Mouse (Mus musculus) heart, embryonic 14.5 days (tissue): ENCODE data around the gene Pltp. TPM values are rescaled to one million over a fixed set of nuclear protein-coding genes. Genes with fewer than 3 reads are reported as not detected.

Experiments used
- ATAC-seq: fragments of 200-750 bp; cut with Nextera tagmentation; 2 replicates; pipeline ENCODE4 v1.8.0; 2017; ENCODE audit warnings: low read depth, moderate TSS enrichment; ENCODE audit not compliant: insufficient number of reproducible peaks, insufficient read depth, low FRiP score
- H3K27ac ChIP-seq, 2 experiments: fragments of 200-500 bp in 1 of 2; fragments of 300-500 bp in 1 of 2; sonication (generic) in 1 of 2; replicated peaks in 1 of 2; 2 replicates each; pipeline ENCODE4 v1.5.1; 2012 to 2014; ENCODE audit warnings: low read depth in 2 of 2, low read length in 2 of 2, control low read depth in 1 of 2, mild to moderate bottlenecking in 1 of 2, mixed read lengths in 1 of 2; ENCODE audit not compliant: control insufficient read depth in 1 of 2, insufficient read depth in 1 of 2
- H3K27me3 ChIP-seq: fragments of 300-500 bp; sonication (generic); 2 replicates; pipeline ENCODE4 v1.6.1; 2014; ENCODE audit warnings: mild to moderate bottlenecking, low read length, control low read depth; ENCODE audit not compliant: control insufficient read depth, insufficient read depth
- H3K36me3 ChIP-seq: fragments of 300-500 bp; sonication (generic); 2 replicates; pipeline ENCODE4 v1.6.1; 2014; ENCODE audit warnings: mild to moderate bottlenecking, control low read depth, low read length, mixed read lengths; ENCODE audit not compliant: control insufficient read depth, insufficient read depth
- H3K4me1 ChIP-seq, 2 experiments: fragments of 200-500 bp in 1 of 2; fragments of 300-500 bp in 1 of 2; sonication (generic) in 1 of 2; 2 replicates each; pipeline ENCODE4 v1.6.1; 2012 to 2014; ENCODE audit warnings: low read length in 2 of 2, control low read depth in 1 of 2, mixed read lengths in 1 of 2; ENCODE audit not compliant: control insufficient read depth in 2 of 2, insufficient read depth in 2 of 2
- H3K4me2 ChIP-seq: fragments of 300-500 bp; sonication (generic); 2 replicates; pipeline ENCODE4 v1.6.1; 2014; ENCODE audit warnings: mild to moderate bottlenecking, low read length
- H3K4me3 ChIP-seq, 2 experiments: fragments of 200-500 bp in 1 of 2; fragments of 300-500 bp in 1 of 2; sonication (generic) in 1 of 2; 2 replicates each; pipeline ENCODE4 v1.5.1; 2012 to 2014; ENCODE audit warnings: low read length in 2 of 2, mild to moderate bottlenecking in 2 of 2, control low read depth in 1 of 2, low read depth in 1 of 2, moderate library complexity in 1 of 2; ENCODE audit not compliant: control insufficient read depth in 1 of 2, insufficient read depth in 1 of 2
- H3K9ac ChIP-seq: fragments of 300-500 bp; sonication (generic); 2 replicates; pipeline ENCODE4 v1.6.1; 2014; ENCODE audit warnings: mild to moderate bottlenecking, low read length
- H3K9me3 ChIP-seq: fragments of 300-500 bp; sonication (generic); 2 replicates; pipeline ENCODE4 v1.6.1; 2016; ENCODE audit warnings: low read length, control low read depth; ENCODE audit not compliant: control insufficient read depth
- WGBS: fragments of 180-500 bp; shearing (Covaris S2); extraction: QIAGEN DNeasy Blood & Tissue Kit; methylation state at CpG from one replicate; pipeline ENCODE4 v1.1.7; 2014; 5-methylcytosine and 5-hydroxymethylcytosine counted together
- polyA plus RNA-seq: library from polyadenylated mRNA; unstranded; fragments of >200 nt; fragmentation: Nextera tagmentation; extraction: Ambion mirVana; gene quantifications from 2 replicates; pipeline ENCODE4 v1.2.1, GENCODE M21; 2014

Gene Pltp
- polyA plus RNA-seq: 9.6 and 10.4 TPM in 2 replicates

DNA sequence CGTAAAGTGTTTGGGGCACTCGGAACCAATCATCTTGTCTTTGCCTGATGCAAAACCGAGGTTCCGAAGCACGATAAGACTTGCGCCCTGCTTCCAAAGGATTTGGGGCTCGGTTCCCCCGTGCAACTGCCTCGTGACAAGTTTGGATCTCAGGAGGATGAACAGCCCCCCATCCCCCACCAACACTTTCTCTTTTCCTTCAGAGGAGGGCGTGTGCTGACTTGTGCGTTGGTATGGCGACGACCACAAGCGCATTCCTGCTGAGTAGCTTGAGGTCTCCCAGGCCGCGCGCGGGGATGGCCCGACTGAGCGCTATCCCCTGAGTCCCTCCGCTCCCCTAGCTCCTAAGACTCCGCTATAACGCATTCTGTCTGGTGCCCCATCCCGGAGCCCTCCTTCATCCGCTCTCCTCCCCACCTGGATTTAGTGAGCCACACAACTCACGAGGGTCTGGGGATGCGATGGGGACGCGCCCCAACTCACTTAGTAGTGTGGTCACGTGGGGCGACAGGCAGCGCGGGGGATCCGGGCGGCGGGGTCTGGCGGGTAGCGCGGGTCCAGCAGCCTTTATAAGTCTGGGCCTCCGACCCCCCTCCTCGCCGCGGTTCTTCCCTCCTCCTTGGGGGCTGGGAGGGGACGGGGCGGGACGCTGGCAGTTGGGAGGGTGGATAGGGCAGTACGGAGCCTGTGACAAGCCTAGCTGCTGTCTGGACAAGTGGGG is at the start of gene Pltp:
Gene Pltp, minus strand, starts transcription at position 611 of the 721 bp plus-strand sequence.
- under 1% methylated on average over 47 of the region's 47 CpGs for WGBS
- Histone ChIP-seq H3K27me3 (peaks cover 56% of the 10 kb centered on the region), H3K4me2 (peak within 1 kb of the TSS; percentile 98), H3K4me1 (peaks cover 21 to 25% of the 10 kb centered on the region in 2 experiments), H3K9ac (peak within 1 kb of the TSS; percentile 66), H3K27ac (no peak within 1 kb of the TSS), H3K4me3 (peak within 1 kb of the TSS; percentile 51 to 58), H3K36me3 (no peaks in the 10 kb centered on the region), H3K9me3 (no peaks in the 10 kb centered on the region)
- 0 out of 2 replicates have a peak, but pooled peaks have one; percentile 27 for ATAC-seq

DNA sequence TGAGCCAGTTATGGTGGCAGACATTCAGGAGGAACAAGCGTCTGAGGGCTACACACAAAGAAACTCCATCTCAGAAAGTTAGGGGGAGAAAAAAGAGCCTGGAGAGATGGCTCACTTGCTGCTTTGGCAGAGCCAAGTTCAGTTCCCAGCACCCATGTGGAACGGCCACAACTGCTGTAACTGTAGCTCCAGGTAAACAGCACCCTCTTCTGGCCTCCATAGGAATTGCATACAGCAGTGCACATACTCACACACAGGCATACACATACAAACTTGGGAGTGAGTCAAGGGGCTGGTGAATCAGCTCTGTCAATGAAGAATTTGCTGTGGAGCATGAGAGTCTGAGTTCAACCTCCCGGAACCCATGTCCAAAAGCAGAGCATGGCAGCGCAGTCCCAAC is 48.6 kb upstream of the Pltp start:
- Histone ChIP-seq H3K4me3 (no peak overlapping the region), H3K27me3 (no peaks in the 10 kb centered on the region), H3K4me1 (peaks cover 4 to 12% of the 10 kb centered on the region in 2 experiments), H3K9me3 (peaks cover 6% of the 10 kb centered on the region), H3K27ac (no peak overlapping the region), H3K9ac (no peak overlapping the region), H3K4me2 (no peak overlapping the region), H3K36me3 (peaks cover 84% of the 10 kb centered on the region)
- no peak for ATAC-seq
- WGBS: over 99% methylated on average over 4 of the region's 4 CpGs

- WGBS: 75% methylated on average over 1 of the region's 1 CpGs
- Histone ChIP-seq H3K27me3 (no peaks in the 10 kb centered on the region), H3K4me2 (no peak overlapping the region), H3K9me3 (peaks cover 6% of the 10 kb centered on the region), H3K36me3 (peaks cover 100% of the 10 kb centered on the region), H3K9ac (no peak overlapping the region), H3K4me3 (no peak overlapping the region), H3K27ac (no peak overlapping the region), H3K4me1 (no peaks in the 10 kb centered on the region)
- ATAC-seq: no peak
Observed at GRCm38 (mm10) chr2:164903496-164903895, 46.0 kb upstream of the Pltp start.

- WGBS: 84% methylated on average over 13 of the region's 13 CpGs
- H3K4me2 ChIP-seq: no peak overlapping the region
- no peaks in the 10 kb centered on the region for H3K4me1 ChIP-seq
- H3K9me3 ChIP-seq: peaks cover 6% of the 10 kb centered on the region
- no peaks in the 10 kb centered on the region for H3K27me3 ChIP-seq
- ATAC-seq: no peak
- H3K4me3 ChIP-seq: no peak overlapping the region
- no peak overlapping the region for H3K9ac ChIP-seq
- peaks cover 100% of the 10 kb centered on the region for H3K36me3 ChIP-seq
- no peak overlapping the region for H3K27ac ChIP-seq
Observed at GRCm38 (mm10) chr2:164901380-164901779, 43.9 kb upstream of the Pltp start.

DNA sequence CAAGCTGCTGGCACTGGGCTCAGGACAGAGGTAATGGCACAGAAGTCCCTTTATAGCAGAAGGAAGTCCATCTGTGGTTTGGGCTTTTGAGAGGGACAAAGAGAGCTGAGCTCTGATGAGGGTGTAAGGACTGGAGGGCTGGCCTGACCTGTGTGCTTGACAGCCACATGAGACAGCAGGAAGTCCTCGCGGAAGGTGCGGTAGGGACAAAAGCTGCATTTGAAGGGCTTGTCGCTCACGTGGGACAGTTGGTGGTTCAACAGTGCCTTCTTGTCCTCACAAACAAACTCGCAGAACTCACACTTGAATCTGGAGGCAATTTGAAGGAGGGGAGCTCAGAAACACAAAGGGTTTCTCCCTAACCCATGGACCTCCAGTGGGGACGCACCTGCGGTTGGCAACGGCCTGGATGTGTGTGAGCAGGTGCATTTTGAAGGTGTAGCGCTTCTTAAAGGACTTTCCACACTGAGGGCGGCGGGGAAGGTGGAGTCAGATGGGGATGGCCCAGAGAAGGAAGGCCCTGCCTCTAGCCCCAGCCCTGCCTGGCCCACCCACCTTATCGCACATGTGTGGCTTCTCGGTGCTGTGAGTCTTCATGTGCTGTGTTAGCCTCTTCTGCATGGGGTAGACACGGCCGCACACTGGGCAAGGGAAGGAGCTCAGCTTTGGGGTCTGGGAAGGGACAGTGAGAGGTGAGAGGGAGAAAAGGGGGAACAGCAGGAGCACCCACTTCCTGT is 42.4 kb upstream of the Pltp start:
- WGBS: 93% methylated on average over 16 of the region's 16 CpGs

DNA sequence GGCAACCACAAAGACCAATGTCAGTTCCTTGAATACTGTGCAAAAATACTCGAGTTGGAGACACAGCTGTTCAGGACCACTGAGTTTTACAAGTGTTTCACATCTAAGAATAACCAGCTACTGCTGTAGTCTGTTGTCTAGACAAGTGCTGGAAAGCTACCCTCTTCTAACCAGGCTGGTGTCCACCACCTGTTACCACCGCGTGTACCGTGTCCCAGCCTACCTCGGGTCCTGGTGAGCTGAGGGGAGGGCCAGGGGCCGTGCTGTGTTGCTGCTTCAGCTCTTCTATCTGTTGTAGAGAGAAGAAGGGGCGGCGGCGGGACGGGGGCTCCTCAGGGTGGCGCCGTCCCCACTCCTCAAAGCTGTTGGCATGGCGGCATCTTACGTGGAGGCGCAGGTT is 41.5 kb upstream of the Pltp start:
- no peak overlapping the region for H3K9ac ChIP-seq
- H3K27ac ChIP-seq: no peak overlapping the region
- no peaks in the 10 kb centered on the region for H3K9me3 ChIP-seq
- no peak for ATAC-seq
- H3K27me3 ChIP-seq: no peaks in the 10 kb centered on the region
- 89% methylated on average over 15 of the region's 15 CpGs for WGBS
- no peak overlapping the region for H3K4me3 ChIP-seq
- no peak overlapping the region for H3K4me2 ChIP-seq
- peaks cover 100% of the 10 kb centered on the region for H3K36me3 ChIP-seq
- H3K4me1 ChIP-seq: no peaks in the 10 kb centered on the region

More for the DNA sequence above, 42.4 kb upstream of the Pltp start:
- ATAC-seq: no peak
- H3K36me3 ChIP-seq: peaks cover 100% of the 10 kb centered on the region
- H3K9ac ChIP-seq: no peak overlapping the region
- no peaks in the 10 kb centered on the region for H3K4me1 ChIP-seq
- no peak overlapping the region for H3K4me2 ChIP-seq
- H3K9me3 ChIP-seq: no peaks in the 10 kb centered on the region
- H3K4me3 ChIP-seq: no peak overlapping the region
- H3K27me3 ChIP-seq: no peaks in the 10 kb centered on the region
- no peak overlapping the region for H3K27ac ChIP-seq

DNA sequence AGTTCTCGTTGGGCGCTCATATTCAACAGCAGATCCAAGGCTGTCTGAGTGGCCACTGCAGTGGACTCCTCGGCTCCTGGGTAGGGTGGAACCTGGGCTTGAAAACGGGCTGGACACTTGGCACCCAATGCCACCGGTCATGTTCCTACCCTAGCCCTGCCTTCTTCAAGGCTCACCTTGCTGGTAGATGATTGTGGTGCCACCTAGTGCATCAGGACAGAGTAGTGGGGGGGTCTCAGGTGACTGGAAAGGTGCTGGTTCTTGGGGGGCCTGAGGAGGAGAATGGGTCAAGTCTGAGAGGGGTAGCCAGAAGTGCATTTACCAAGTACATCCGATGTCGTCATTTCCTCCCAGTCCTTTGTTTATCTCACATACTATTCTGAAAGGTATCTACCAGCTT is 40.5 kb upstream of the Pltp start:
- no peak for ATAC-seq
- WGBS: 95% methylated on average over 7 of the region's 7 CpGs
- H3K9me3 ChIP-seq: no peaks in the 10 kb centered on the region
- no peak overlapping the region for H3K4me2 ChIP-seq
- H3K36me3 ChIP-seq: peaks cover 100% of the 10 kb centered on the region
- no peaks in the 10 kb centered on the region for H3K4me1 ChIP-seq
- no peak overlapping the region for H3K27ac ChIP-seq
- no peaks in the 10 kb centered on the region for H3K27me3 ChIP-seq
- H3K4me3 ChIP-seq: no peak overlapping the region
- H3K9ac ChIP-seq: no peak overlapping the region
